In the genomic region with DNA sequence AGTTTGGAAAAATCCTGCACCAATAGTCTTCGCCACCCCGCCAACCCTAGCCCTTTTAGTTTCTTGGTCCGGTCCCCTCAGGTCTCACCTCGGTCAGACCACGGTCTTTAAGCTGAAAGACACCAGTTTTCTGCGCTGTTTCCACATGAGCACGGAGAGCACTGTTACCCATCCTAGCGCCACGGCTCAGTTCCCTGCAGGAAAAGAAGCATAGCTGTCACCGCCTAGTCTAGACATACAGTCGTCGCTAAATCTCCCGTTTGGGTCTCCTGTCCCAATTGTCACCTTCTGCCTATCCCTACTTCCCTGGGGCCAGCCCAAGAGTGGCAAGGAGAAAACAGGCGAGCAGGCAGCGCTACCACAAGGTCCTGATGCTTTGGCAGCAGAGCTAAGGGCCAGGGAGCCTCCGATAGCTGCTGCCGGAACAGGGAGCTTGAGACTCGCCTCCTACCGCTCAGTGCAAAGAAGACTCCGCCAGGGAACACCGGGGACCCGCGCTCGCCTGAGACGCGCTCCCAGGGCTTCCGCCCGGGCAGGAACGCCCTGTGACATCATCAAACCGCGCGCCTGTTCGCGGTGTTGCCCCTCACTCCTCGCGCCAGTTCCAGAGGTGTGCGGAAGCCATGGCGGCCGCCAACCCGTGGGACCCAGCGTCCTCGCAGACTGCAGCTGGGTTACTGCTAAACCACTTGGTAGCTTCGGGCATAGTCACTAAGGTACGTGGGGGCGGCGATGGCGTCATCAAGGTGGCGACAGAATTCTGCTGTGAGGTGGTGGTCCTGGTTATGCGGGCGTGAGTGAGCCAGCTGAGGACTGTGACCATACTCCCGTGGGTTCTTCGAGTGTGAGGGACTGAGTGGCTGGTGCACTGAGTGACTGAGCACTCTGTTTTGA, we compare ENCODE assay signal across 1 mouse cellular context.
A peak's percentile ranks its signal among the peaks of the same experiment; 100 is the strongest.
TF ChIP-seq lines count a peak whose summit lies in the region.

A gene (plus strand): TSS at position 554 of the 894 bp plus-strand sequence.
A gene (minus strand): TSS at position 691 of the 894 bp plus-strand sequence.

TF ChIP-seq in MEL, 35 proteins besides CTCF, POLR2A, EP300 and RAD21 (continued from another document):
- TF ChIP-seq MXI1 (IDR thresholded peaks at IDR 0.05; ENCODE audit: low read depth, low read length) (peak; percentile 93), MYB (IDR thresholded peaks at IDR 0.05; ENCODE audit: low read depth, low read length) (no peak), RCOR1 (IDR thresholded peaks at IDR 0.05; ENCODE audit: low read depth, low read length) (no peak), KAT2A (conservative IDR thresholded peaks at IDR 0.05; ENCODE audit: low read depth, low read length) (no peak), UBTF (IDR thresholded peaks at IDR 0.05; ENCODE audit: borderline replicate concordance, insufficient read depth, low read depth, low read length) (peak; percentile 78; the same call in 1 of the 2 replicates), CHD2 (IDR thresholded peaks at IDR 0.05; ENCODE audit: low read length) (no peak), TCF12 (IDR thresholded peaks at IDR 0.05; ENCODE audit: low read depth, low read length) (0 out of 2 replicates have a peak, but pooled peaks have one; percentile 38), ELF1 (IDR thresholded peaks at IDR 0.05; ENCODE audit: low read depth, low read length) (peak; percentile 91), ZC3H11A (IDR thresholded peaks at IDR 0.05; ENCODE audit: low read depth, low read length) (no peak), TBP (IDR thresholded peaks at IDR 0.05; ENCODE audit: low read depth, low read length) (no peak; the same call in 1 of the 2 replicates), BHLHE40 (IDR thresholded peaks at IDR 0.05; ENCODE audit: borderline replicate concordance, low read depth, low read length) (no peak), NELFE (IDR thresholded peaks at IDR 0.05; ENCODE audit: low read depth, low read length) (peak; percentile 88), ZNF384 (IDR thresholded peaks at IDR 0.05; ENCODE audit: low read depth, low read length) (peak; percentile 21; the same call in 1 of the 2 replicates), GATA1 (IDR thresholded peaks at IDR 0.05; ENCODE audit: low read depth, low read length) (no peak)
